Mouse (Mus musculus) layer of hippocampus, adult 9-11 months (tissue): ENCODE measurements at regions not wholly inside any gene's neighbourhood (a gene's known extent, or its start where the extent isn't known, plus 50 kb on each side); places are given as distances from the start of the nearest gene placed in this dataset.
"Not testable (repeated sequence)": the region's sequence is repeated elsewhere in the genome, so short reads cannot be mapped to it uniquely, and the experiment has no call there.

Experiments used
- DNase-seq: peaks from one replicate; pipeline ENCODE4 v3.0.0; 2022

DNA sequence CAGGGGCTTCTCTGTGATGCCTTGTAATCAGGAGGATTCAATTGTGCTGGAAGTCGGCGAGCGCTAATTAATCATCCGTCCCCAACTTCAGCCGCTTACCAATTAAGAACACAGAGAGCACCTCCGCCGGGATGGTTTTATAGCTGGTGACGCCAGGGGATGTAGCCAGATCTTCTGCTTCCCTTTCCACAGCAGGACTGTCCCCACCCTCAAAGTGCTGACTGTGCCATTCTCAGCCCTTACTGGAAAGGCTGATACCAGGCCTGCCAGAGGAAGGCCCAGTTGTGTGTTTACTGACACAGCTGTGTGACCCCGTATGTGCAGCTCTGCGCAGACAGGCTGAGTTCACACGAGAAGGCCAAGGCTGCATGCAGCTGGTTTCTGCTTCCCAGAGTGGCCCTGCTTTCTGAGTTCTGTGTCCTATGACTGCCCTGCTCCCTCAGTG lies 59.9 kb upstream of the Bend4 start:
- no peak for DNase-seq

- DNase-seq = not testable (repeated sequence)
These were observed 62.6 kb upstream of the Bend4 start for GRCm38 (mm10) chr5:67490709-67491108.

GRCm38 (mm10) chr5:67492893-67493302 lies 64.8 kb upstream of the Bend4 start:
- no peak for DNase-seq

- peak; percentile 13 for DNase-seq
These were observed 68.6 kb upstream of the Bend4 start for GRCm38 (mm10) chr5:67496710-67497109.

DNA sequence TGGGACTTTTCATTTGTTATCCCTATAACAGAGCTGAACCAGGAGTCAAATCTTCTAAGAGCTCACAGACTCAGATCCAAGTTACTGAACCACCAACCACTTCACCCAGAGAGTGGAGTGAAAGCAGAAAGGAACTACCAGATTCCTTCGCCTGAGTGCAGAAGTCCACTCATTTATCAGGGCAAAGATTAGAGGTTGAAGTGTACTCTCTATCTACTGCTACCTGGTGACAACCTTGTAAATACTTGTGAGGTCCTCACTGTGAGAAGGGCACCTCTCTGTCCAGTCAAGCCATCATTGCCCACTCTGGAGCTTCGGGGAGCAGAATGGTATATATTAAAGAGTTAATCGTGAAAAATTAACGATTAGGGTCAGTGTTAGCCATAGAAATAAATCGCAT lies 87.4 kb upstream of the Shisa3 start:
- no peak for DNase-seq

GRCm38 (mm10) chr5:67521423-67521912 lies 86.2 kb upstream of the Shisa3 start:
- no peak for DNase-seq

- DNase-seq = no peak
These were observed 77.5 kb upstream of the Shisa3 start for GRCm38 (mm10) chr5:67530149-67530548.

DNA sequence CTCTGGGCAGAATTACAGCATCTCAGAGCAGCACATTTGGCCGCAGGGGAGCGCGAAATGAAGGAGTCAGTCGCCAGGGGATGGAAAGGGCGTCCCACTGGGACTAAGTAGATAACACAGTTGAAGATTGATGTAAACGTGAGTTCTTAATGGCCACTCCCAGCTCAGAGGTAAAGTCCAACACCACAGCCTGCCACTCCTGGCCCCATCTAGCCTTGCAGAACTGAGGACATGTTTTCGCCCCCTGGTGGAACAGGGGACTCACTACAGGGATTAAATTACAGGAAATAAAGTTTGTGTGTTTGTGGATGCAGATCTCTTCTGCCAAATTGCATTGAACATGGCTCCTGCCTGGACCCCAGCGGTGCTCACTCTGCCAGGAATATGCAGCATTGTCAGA lies 76.7 kb upstream of the Shisa3 start:
- no peak for DNase-seq

DNA sequence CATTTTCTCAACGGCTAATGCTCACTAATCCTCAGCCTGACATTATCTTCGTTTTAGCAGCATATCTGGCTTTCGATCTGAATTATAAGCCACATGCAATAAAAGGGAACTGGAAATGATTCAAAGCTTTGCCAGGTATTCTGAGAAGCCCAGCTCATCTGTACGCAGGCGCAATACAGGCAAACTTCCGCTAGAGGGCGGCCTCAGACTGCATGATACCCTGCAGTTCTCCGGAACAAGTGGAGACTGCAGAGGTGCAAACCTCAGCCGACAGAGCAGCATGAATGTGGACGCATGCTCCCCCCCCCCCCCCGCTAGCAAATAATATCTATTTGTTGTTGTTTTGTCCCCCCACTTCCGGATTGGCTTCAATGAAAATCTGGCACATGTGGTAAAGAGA lies 75.3 kb upstream of the Shisa3 start:
- DNase-seq = peak; percentile 69

- no peak for DNase-seq
These were observed 74.9 kb upstream of the Shisa3 start for GRCm38 (mm10) chr5:67532756-67533255.

DNA sequence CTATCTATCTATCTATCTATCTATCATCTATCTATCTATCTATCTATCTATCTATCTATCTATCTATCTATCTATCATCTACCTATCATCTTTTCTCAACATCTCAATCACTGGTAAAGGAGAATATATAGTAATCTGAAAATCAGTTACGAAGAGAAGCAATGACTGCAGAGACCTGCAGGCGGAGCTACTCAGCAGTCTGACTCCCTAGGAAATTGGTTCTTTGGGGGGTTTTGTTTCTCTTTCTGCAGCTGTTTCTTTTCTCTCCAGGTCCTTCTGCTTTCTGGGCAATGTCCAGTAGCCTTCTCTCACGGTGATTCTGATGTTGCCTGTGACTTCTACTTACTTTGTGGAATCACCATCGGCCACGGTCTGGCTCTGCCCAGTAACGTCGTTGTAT lies 73.6 kb upstream of the Shisa3 start:
- DNase-seq = no peak

DNA sequence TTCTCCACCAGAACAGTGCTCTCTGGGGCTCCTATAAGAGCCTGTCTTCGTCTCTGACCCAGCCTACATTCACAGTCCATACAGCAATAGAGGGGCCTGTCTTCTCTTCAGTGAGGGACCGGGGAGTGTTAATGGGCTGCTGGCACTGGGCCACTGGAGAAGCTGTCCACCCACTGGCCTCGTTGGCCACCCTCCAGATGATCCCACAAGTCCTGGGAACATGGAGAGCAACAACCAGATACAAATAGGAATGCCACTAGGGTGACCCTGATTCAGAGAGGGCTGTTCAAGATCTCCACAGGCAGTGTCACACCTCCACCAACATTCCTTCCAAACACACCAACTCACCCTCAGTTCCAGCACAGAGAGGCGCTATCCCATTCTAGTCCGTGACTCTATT lies 69.7 kb upstream of the Shisa3 start:
- no peak for DNase-seq

- no peak for DNase-seq
These were observed 68.0 kb upstream of the Shisa3 start for GRCm38 (mm10) chr5:67539591-67540238.

DNA sequence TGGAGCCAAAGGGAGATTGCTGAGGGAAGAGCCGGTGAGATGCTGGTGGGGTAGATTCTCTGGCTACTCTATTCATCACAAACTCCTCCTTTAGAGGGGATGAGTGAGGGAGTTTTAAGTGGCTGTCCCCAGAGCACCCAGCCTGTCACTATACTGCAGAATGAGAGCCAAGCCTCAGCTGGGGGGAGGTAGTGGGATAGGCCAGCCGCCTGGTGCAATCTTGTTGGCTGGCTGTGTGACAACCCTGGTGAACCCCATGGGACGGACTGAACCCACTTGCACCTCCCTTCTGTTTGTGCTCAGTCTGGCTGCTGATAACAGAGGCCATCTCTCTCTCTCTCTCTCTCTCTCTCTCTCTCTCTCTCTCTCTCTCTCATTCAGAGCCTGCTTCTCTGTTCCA lies 65.8 kb upstream of the Shisa3 start:
- DNase-seq = no peak

DNA sequence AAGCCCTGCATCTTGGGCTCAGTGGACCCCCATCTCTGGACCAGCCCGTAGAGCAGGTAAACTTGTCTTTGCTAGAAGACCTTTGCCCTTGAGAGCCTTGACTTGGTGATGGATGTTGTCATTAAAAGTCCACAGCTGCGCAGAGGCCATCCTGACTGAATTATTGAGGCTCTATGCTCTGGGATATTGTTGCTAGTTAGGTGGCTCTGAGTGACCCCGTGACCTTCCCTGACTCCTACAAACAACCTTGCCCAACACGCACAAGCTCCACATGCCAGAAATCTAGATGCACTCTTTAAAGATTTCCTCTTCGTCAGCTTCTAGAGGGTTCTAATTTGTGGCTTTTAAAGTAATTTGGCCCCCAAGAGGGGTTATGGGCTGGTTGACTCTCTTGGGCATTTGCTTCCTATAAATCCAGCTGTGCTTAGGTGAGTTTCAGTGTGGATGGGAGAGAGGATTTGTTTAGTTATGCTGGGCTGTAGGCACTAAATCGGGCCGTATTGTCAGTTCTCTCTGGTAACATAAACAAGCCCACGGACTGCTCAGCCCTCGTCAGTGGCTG lies 63.6 kb upstream of the Shisa3 start:
- no peak for DNase-seq

DNA sequence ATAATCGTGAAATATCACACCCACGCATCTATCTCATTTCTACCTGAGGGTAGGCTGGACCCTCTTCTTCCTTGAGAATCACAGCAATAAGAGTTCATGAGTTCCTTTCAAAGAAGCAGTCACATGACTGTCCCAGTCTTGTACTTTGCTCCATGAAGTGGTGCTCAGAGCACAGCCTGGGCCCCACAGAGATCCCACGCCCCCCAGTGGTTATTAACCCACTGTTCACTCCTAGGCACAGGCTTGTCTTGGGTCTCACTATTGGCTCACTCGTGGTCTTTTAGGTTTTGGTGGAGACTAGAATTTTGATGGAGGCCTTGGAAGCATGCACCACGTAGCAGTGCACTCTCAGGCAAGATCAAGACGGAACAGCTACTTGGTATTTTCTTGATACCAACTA lies 57.4 kb upstream of the Shisa3 start:
- no peak for DNase-seq

- DNase-seq = no peak
These were observed 55.9 kb upstream of the Shisa3 start for GRCm38 (mm10) chr5:67551668-67552390.

- no peak for DNase-seq
These were observed 54.8 kb upstream of the Shisa3 start for GRCm38 (mm10) chr5:67552865-67553264.
